Mouse (Mus musculus) heart, adult 2 months (tissue): ENCODE measurements around the gene Lamc1. TPM values are rescaled to one million over a fixed set of nuclear protein-coding genes. Genes with fewer than 3 reads are reported as not detected.
A peak's percentile ranks its signal among the peaks of the same experiment; 100 is the strongest.
"Not testable (repeated sequence)": the region's sequence is repeated elsewhere in the genome, so short reads cannot be mapped to it uniquely, and the experiment has no call there.

ENCODE experiments used
- DNase-seq, 2 experiments: peaks; one replicate each; pipeline ENCODE4 v3.0.0; 2021
- H3K27ac ChIP-seq: fragments of 200-600 bp; 2 replicates; pipeline ENCODE4 v1.8.1; 2022
- H3K27me3 ChIP-seq: fragments of 200-500 bp; 2 replicates; pipeline ENCODE4 v1.6.1; 2012; ENCODE audit warnings: mild to moderate bottlenecking, low read length, inconsistent platforms, mixed read lengths; ENCODE audit not compliant: control insufficient read depth, insufficient read depth
- H3K36me3 ChIP-seq: fragments of 200-500 bp; 2 replicates; pipeline ENCODE4 v1.6.1; 2012; ENCODE audit warnings: low read length, inconsistent platforms; ENCODE audit not compliant: control insufficient read depth, insufficient read depth
- H3K4me1 ChIP-seq: fragments of 200-500 bp; 2 replicates; pipeline ENCODE4 v1.6.1; 2011; ENCODE audit warnings: low read length; ENCODE audit not compliant: control insufficient read depth, insufficient read depth
- H3K4me3 ChIP-seq: fragments of 200-600 bp; 2 replicates; pipeline ENCODE4 v1.8.1; 2022
- H3K79me2 ChIP-seq: fragments of 200-500 bp; replicated peaks from 2 replicates; pipeline ENCODE4 v1.6.1; 2012; ENCODE audit warnings: mild to moderate bottlenecking, inconsistent platforms, low read length, moderate library complexity, mixed read lengths; ENCODE audit not compliant: control insufficient read depth, insufficient read depth
- H3K9ac ChIP-seq: fragments of 200-500 bp; 2 replicates; pipeline ENCODE4 v1.6.1; 2012; ENCODE audit warnings: low read depth, mild to moderate bottlenecking, control low read depth, inconsistent platforms, low read length, mixed read lengths
- CTCF ChIP-seq: fragments of 200-600 bp; IDR thresholded peaks from 2 replicates; pipeline ENCODE4 v1.8.1; 2022; ENCODE audit warnings: antibody characterized with exemption, mild to moderate bottlenecking, moderate library complexity
- EP300 ChIP-seq: fragments of 200-500 bp; IDR thresholded peaks from 2 replicates; pipeline ENCODE4 v1.6.1; 2011; ENCODE audit warnings: low read depth, low read length, control low read depth; ENCODE audit not compliant: insufficient read depth
- POLR2A ChIP-seq: fragments of 200-500 bp; IDR thresholded peaks from 2 replicates; pipeline ENCODE4 v1.6.1; 2011; ENCODE audit warnings: mild to moderate bottlenecking, low read depth, low read length, control low read depth; ENCODE audit not compliant: insufficient read depth
- WGBS: fragments of 180-500 bp; shearing (Covaris S2); methylation state at CpG from one replicate; pipeline ENCODE4 v1.1.7; 2018; 5-methylcytosine and 5-hydroxymethylcytosine counted together
- intact Hi-C: fragments of 180-260 bp; cut with DNase I; formaldehyde crosslinking; loops from one replicate; pipeline ENCODE4 v1.15.1; 2025
- polyA plus RNA-seq: library from polyadenylated mRNA; depleted of rRNA; stranded (reverse); fragments of >200 nt; gene quantifications from 2 replicates; pipeline ENCODE4 v1.2.3, GENCODE M21; 2012
- total RNA-seq, 2 experiments: library from RNA; stranded (reverse); gene quantifications; 2 replicates each; pipeline ENCODE4 v1.2.3; 2021

Gene Lamc1
- total and polyA plus RNA-seq, 3 experiments: 103 to 116 (median 111) TPM

- no peaks in the 10 kb centered on the region for H3K36me3 ChIP-seq
- intact Hi-C loops: no loop called here
- H3K27ac ChIP-seq: no peak overlapping the region
- H3K79me2 ChIP-seq: no peaks in the 10 kb centered on the region
- H3K4me1 ChIP-seq: no peaks in the 10 kb centered on the region
- TF ChIP-seq EP300: no peak
- TF ChIP-seq POLR2A: no peak
- TF ChIP-seq CTCF: no peak
- no peak overlapping the region for H3K4me3 ChIP-seq
- no peaks in the 10 kb centered on the region for H3K27me3 ChIP-seq
- H3K9ac ChIP-seq: no peak overlapping the region
- DNase-seq: no peak
- WGBS: 77% methylated on average over 2 of the region's 2 CpGs
Observed at GRCm38 (mm10) chr1:153345002-153345401, 12.4 kb upstream of the Lamc1 start.

- WGBS: 94% methylated on average over 10 of the region's 10 CpGs
- H3K27me3 ChIP-seq, H3K9ac ChIP-seq, intact Hi-C loops, H3K4me3 ChIP-seq, H3K27ac ChIP-seq, H3K36me3 ChIP-seq, H3K79me2 ChIP-seq, H3K4me1 ChIP-seq, DNase-seq: not testable (repeated sequence)
Observed at GRCm38 (mm10) chr1:153335451-153335850, 2.9 kb upstream of the Lamc1 start.

- intact Hi-C loops: loop anchor here (2.0 to 5.0 kb wide), 5 partner anchors 21 to 431 kb away; partner anchors contain the start of gene Smg7
- WGBS: under 1% methylated on average over 22 of the region's 22 CpGs
- peak overlapping the region; percentile 98 for H3K27ac ChIP-seq
Observed at GRCm38 (mm10) chr1:153333296-153334121, 923 bp upstream of the Lamc1 start.

GRCm38 (mm10) chr1:153331796-153332443 is 666 bp downstream of the Lamc1 start:
- Histone ChIP-seq H3K36me3 (peaks cover 11% of the 10 kb centered on the region), H3K27me3 (no peaks in the 10 kb centered on the region), H3K4me3 (peak overlapping the region; percentile 98), H3K9ac (peak overlapping the region; percentile 88), H3K4me1 (peaks cover 4% of the 10 kb centered on the region), H3K79me2 (peaks cover 3% of the 10 kb centered on the region), H3K27ac (peak overlapping the region; percentile 98)
- no peak for DNase-seq
- intact Hi-C loops: loop anchor here (2.0 to 5.0 kb wide), 5 partner anchors 23 to 430 kb away; partner anchors contain the start of gene Smg7
- WGBS: under 1% methylated on average over 39 of the region's 42 CpGs
- peak; percentile 66 for TF ChIP-seq CTCF
- no peak for TF ChIP-seq POLR2A
- peak; percentile 57; the same call in 1 of the 2 replicates for TF ChIP-seq EP300

More at GRCm38 (mm10) chr1:153333296-153334121, 923 bp upstream of the Lamc1 start:
- Histone ChIP-seq H3K36me3 (peaks cover 6% of the 10 kb centered on the region), H3K79me2 (peaks cover 3% of the 10 kb centered on the region), H3K4me3 (peak overlapping the region; percentile 98), H3K27me3 (no peaks in the 10 kb centered on the region), H3K9ac (peak overlapping the region; percentile 83), H3K4me1 (peaks cover 4% of the 10 kb centered on the region)
- TF ChIP-seq CTCF: no peak
- TF ChIP-seq EP300: 0 out of 2 replicates have a peak, but pooled peaks have one; percentile 9
- TF ChIP-seq POLR2A: 0 out of 2 replicates have a peak, but pooled peaks have one; percentile 21
- peak; percentile 66 to 74 for DNase-seq

- WGBS: 3% methylated on average over 4 of the region's 4 CpGs
- Histone ChIP-seq H3K4me3 (peak overlapping the region; percentile 98), H3K9ac (peak overlapping the region; percentile 88), H3K79me2 (peaks cover 3% of the 10 kb centered on the region), H3K27ac (peak overlapping the region; percentile 98), H3K27me3 (no peaks in the 10 kb centered on the region), H3K4me1 (peaks cover 6% of the 10 kb centered on the region), H3K36me3 (peaks cover 11% of the 10 kb centered on the region)
- DNase-seq: no peak
- TF ChIP-seq EP300 (no peak), POLR2A (no peak), CTCF (no peak)
- intact Hi-C loops: loop anchor here (5.0 kb wide), 3 partner anchors 49 to 429 kb away; partner anchors contain the start of gene Smg7
Observed at GRCm38 (mm10) chr1:153331206-153331605, 1.4 kb downstream of the Lamc1 start.
